Mouse (Mus musculus) cerebellum, adult 2 months (tissue): ENCODE data around the gene Tbc1d14.

Experiments
- CTCF ChIP-seq: fragments of 200-500 bp; IDR thresholded peaks from 2 replicates; pipeline ENCODE4 v1.5.1; 2011; ENCODE audit warnings: low read depth, mild to moderate bottlenecking, control low read depth, low read length, moderate library complexity, borderline replicate concordance; ENCODE audit not compliant: insufficient read depth
- POLR2A ChIP-seq: fragments of 200-500 bp; IDR thresholded peaks from 2 replicates; pipeline ENCODE4 v1.6.1; 2011; ENCODE audit warnings: low read length, control low read depth, borderline replicate concordance; ENCODE audit not compliant: insufficient read depth

DNA sequence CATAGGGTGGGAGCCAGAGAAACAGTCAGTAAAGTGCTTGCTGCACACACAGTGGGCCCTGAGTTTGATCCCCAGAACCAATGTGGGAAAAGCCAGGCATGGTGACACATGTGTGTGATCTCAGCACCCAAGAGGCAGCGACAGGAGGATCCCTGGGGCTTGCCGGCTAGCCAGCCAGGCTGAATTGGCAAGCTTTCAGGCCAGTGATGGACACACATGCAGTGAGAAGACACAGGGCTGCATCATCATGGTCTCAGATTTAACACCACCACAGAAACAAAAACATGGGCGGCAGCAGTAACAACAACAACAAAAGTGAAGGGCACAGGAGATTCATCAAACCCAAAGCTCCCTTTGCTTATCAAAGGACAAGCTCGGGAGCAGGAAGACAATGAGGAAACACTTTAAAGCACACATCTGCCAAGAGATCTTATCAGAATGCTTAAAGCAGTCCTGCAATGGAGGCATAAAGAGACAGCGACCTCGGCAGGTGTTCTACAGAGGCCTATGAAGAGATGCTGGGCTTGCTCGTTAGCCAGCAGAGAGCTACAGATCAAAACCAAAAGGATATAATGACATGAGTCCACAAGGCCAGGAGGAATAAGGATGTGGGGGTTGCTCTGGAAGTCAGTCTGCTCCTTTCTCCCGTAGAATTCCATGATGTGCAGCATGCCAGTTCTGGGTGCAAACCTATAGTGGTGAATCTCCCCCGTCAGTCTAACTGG is 146.7 kb downstream of the Tbc1d14 start:
- TF ChIP-seq CTCF (no peak), POLR2A (no peak)
